Mouse (Mus musculus): ENCODE measurements around the gene Xaf1.

Xaf1 gene

GRCm38 (mm10) chr11:72361385-72362346, 60.2 kb downstream of the Xaf1 start:
- DNase-seq (ENCODE audit: low read depth) = no peak

GRCm38 (mm10) chr11:72362347-72362741, 60.9 kb downstream of the Xaf1 start, which contains the start of gene Tekt1:
Gene Tekt1, minus strand, starts transcription at chr11:72362442.
- DNase-seq (ENCODE audit: low read depth) = no peak

Data from fibroblast of lung, adult 2 months (primary cell).